Mouse (Mus musculus) liver, embryonic 14.5 days (tissue): Measurements from ENCODE around the gene Zswim5.

ENCODE experiments used
- CTCF ChIP-seq: IDR thresholded peaks from 2 replicates; pipeline ENCODE4 v1.5.1; 2016; ENCODE audit warnings: antibody characterized with exemption, low read depth, control low read depth
- EP300 ChIP-seq: IDR thresholded peaks from 2 replicates; pipeline ENCODE4 v1.6.1; 2016; ENCODE audit warnings: antibody characterized with exemption, low read depth

DNA sequence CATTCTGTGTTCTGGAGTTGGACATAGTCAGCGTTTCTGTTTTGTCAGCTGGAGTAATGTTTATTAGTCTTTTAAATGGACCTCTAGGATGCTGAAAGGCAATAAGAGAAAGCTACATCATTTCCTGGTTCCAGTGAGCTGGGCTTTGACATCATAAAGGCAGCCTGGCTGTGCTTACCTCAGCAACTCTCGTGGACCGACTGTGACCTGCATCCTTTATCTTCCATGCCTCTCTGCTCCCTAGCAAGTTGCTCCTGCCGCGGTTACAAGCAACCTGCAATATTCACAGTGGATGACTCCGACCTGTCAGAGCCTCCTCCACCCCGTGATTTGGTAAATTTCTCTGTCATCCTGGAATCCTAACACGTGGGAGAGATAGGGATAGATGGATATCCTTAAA lies 15.2 kb upstream of the Zswim5 start:
- TF ChIP-seq CTCF (no peak), EP300 (no peak)
